Mouse (Mus musculus): ENCODE results near the gene Vmn1r239-ps. TPM values are rescaled to one million over a fixed set of nuclear protein-coding genes. Genes with fewer than 3 reads are reported as not detected.

The Vmn1r239-ps gene
- not detected in 2 replicates for polyA plus RNA-seq (2015; fragmentation: Nextera tagmentation; extraction: Ambion mirVana)

DNA sequence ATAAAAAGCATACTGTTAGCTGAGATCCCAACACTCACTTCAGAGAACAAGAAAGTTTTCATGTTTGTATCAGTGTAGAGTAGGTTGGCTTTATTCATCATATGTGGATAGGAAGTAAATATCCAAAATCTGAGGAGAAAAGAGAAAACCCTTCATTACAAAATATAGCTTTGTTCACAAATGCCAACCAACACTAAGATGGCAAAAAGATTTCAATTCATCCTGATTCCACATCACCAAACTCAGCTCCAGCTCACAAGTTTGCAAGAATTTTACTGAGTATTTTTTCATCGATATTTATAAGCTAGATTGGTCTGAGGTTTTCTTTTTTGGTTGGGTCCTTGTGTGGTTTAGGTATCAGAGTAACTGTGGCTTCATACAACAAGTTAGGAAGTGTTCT lies at the start of gene Vmn1r239-ps:
Gene Vmn1r239-ps, minus strand, starts transcription at position 101 of the 400 bp plus-strand sequence.

DNA sequence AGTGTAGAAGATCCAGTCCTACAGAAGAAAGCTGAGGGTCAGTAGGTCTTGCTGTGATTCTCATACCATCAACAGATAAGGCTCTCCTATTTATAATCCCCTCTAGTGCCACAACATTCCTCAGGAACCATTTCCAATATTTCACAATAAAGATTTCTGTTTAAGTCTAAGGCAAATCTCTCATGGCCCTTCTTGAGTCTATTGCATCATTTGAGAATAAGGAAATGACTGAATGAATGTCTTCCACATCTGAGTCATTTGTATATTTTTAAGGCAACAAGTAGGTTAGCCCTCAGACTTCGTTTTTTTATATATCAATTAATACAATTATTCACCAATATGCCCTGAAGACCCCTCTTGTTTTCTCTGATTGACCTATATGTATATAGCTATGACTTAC lies 24.4 kb downstream of the Vmn1r239-ps start, which contains the start of gene Il13ra2:
Gene Il13ra2, minus strand, starts transcription at position 64 of the 400 bp plus-strand sequence.

Other genes starting within 250 kb of the Vmn1r239-ps start
- gene Il13ra2, start 24.5 kb downstream of the Vmn1r239-ps start, polyA plus RNA-seq (2015; fragmentation: Nextera tagmentation; extraction: Ambion mirVana), result 0.12 and 0.24 TPM in 2 replicates
- 0.83 and 1.1 TPM in 2 replicates for gene Lrch2, start 100.4 kb upstream of the Vmn1r239-ps start, polyA plus RNA-seq (2015; fragmentation: Nextera tagmentation; extraction: Ambion mirVana)

Measured in spleen, postnatal 0 days (tissue).